Mouse (Mus musculus) brain, embryonic 14.5 days (tissue): Measurements from ENCODE around the gene Grin2d.

Experiments used
- CTCF ChIP-seq: fragments of 200-500 bp; IDR thresholded peaks from 2 replicates; pipeline ENCODE4 v1.5.1; 2012; ENCODE audit warnings: inconsistent platforms, mild to moderate bottlenecking, moderate library complexity, borderline replicate concordance; ENCODE audit not compliant: insufficient read depth, insufficient read length; ENCODE audit errors: extremely low read depth
- POLR2A ChIP-seq: fragments of 200-500 bp; IDR thresholded peaks from 2 replicates; pipeline ENCODE4 v1.6.1; 2012; ENCODE audit warnings: mild to moderate bottlenecking, inconsistent platforms, borderline replicate concordance; ENCODE audit not compliant: poor library complexity, insufficient read depth, insufficient read length, severe bottlenecking; ENCODE audit errors: extremely low read depth

- no peak for TF ChIP-seq CTCF
- no peak for TF ChIP-seq POLR2A
These were observed 86.3 kb downstream of the Grin2d start for GRCm38 (mm10) chr7:45791756-45792490.
